Mouse (Mus musculus): ENCODE results near the gene Tgm5.
"Not testable (repeated sequence)": the region's sequence is repeated elsewhere in the genome, so short reads cannot be mapped to it uniquely, and the experiment has no call there.

The Tgm5 gene

GRCm38 (mm10) chr2:121039382-121039781 is 46.3 kb downstream of the Tgm5 start:
- in situ Hi-C loops (cut with MboI, MseI): no loop called here

GRCm38 (mm10) chr2:121038851-121039250 is 46.8 kb downstream of the Tgm5 start:
- in situ Hi-C loops (cut with MboI, MseI): not testable (repeated sequence)

DNA sequence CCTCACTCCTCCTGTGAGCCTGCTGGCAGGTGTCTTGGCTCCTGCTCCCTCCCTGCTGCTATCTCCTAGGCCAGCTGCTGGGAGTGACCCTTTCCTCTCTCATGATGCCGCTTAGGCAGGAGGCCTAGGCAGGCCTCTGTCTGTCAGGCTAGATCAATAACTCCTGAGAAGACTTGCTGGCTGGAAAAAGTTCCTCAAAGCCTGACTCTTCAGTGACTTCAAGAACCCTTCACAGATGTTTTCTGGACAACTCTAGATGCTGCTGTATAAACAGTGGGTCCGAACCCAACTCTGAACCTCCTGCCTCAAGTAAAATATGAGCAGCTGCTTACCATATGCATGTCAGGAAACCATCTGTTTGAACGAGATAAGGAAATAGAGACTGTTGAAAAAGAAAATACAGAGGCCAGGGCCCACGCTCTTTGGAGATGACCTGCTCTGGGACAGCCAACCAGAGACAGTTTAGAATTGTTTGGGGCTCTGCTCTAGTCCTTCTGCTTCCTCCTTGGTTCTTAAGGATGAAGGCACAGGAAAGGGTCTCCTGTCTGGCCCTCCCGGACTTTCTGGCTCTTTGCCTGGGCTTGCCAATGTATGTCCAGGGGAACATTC is 48.8 kb downstream of the Tgm5 start, which contains the start of gene Epb42:
Gene Epb42 (minus strand): TSS at position 340 of the 609 bp plus-strand sequence.
- in situ Hi-C loops (cut with MboI, MseI): no loop called here

DNA sequence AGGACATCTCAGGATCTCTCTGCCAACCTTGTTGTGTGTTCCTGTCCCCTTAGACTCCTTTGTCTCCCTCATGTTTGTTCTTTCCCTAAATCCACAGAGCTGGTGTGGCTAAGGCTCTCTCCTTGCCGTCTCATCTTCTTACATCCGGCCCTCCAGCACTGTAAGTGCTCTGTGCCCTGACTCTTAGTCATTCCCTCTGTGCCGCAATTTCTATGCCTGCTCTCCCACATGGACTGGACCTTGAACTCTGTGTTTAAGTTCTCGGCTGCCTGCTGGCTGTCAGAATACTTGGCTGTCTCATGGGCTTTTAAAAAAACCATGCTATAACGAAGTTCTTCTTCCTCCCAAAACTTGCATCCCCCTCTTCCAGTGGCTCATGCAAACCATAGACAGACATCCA is 62.7 kb downstream of the Tgm5 start:
- in situ Hi-C loops (cut with MboI, MseI): no loop called here

DNA sequence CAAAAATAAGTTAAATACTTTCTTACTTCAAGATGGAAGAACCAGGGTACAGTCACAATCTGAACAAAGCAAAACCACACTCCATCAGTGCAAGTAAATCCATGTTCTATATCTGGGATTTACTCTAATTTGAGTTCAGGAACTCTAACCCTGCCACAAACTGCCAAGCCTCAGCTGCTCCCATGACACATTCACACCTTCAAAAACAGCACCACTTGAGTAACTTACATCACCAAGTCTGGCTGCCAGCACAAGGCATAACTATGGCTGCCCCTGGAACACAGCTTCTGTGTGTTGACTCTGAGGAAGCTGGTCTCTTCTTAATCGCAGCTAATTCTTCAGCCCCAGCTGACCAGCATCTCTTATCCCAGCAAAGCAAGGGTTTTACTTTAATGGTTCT is 68.5 kb downstream of the Tgm5 start:
- in situ Hi-C loops (cut with MboI, MseI): no loop called here

- in situ Hi-C loops (cut with MboI, MseI): no loop called here
Observed at GRCm38 (mm10) chr2:121016226-121016625, 69.4 kb downstream of the Tgm5 start.

GRCm38 (mm10) chr2:121015507-121015906 is 70.1 kb downstream of the Tgm5 start:
- in situ Hi-C loops (cut with MboI, MseI): no loop called here

GRCm38 (mm10) chr2:121012676-121013075 is 73.0 kb downstream of the Tgm5 start:
- in situ Hi-C loops (cut with MboI, MseI): no loop called here

DNA sequence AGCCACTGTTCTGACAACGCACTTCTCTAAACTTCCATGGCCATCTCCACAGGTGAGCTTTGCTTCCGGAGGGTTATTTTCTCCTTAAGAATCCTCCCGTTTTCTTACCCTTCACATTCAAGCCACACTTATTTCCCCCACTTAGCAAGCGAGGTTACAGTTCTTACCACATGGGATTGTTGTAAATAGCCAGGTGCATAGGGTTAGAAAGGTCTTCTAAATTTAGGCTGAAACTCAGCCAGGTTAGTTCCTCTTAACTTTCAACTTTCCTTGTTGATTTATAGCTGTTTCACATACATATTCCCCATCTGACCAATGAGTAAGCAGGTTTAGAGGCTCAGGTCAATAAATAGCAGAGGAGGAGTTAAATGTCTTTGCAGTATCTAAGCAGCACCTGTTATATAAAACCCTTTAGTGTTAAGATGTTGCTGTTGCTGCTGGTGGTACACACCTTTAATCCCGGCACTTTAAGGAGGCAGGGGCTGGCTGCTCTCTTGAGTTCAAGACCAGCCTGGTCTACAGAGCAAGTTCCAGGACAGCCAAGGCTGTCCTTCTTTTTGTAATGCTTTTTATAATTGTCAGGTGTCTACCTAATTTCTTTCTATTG is 76.5 kb downstream of the Tgm5 start:
- in situ Hi-C loops (cut with MboI, MseI): no loop called here

- in situ Hi-C loops (cut with MboI, MseI): no loop called here
Observed at GRCm38 (mm10) chr2:121008664-121009007, 77.0 kb downstream of the Tgm5 start.

- in situ Hi-C loops (cut with MboI, MseI): no loop called here
Observed at GRCm38 (mm10) chr2:121007925-121008663, 77.5 kb downstream of the Tgm5 start, which contains the start of gene Ccndbp1. TSS of gene Ccndbp1 (plus strand) at chr2:121008403.

DNA sequence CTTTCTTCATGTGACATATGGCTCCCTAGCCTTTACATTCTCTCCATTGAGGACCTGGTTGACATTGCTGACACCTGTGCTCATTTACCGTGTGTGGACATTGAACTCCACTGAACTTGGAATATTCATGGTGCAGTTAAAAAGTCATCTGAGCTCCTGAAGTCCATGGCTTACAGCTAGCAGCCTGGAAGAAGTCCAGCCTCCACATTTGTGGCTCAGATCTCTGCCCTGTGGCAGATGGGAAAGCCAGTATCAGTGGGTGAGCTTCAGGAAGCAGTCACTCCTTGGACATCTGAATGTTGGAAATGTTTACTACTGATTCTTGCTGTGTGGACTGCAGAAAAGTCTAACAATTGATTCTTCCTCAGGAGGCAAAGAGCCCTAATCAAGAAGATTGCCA is 78.7 kb downstream of the Tgm5 start:
- in situ Hi-C loops (cut with MboI, MseI): no loop called here

GRCm38 (mm10) chr2:121004018-121004811 is 81.4 kb downstream of the Tgm5 start:
- in situ Hi-C loops (cut with MboI, MseI): no loop called here

GRCm38 (mm10) chr2:121003586-121003985 is 82.1 kb downstream of the Tgm5 start:
- in situ Hi-C loops (cut with MboI, MseI): no loop called here

DNA sequence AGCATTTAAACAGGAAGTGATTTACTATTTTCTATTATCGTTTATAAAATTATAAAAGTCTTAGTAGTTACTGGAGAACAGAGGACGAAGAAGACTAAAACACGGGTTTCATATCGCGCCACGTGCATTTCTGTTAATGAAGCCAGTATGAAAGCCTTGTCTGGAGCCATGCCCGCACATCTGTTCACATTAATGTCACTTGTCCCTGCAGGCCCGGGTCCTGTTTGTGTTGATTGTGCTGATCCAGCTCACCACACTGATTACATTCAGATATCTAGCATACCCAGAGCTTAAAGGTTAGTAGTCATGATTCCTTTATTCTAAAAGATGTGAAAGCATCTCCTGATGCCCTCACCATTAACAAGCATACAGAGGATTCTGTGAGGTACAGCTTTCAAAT is 86.8 kb downstream of the Tgm5 start:
- in situ Hi-C loops (cut with MboI, MseI): loop anchor here (5.0 kb wide), 1 partner anchor 98 kb away; no protein-coding TSS in a partner anchor

GRCm38 (mm10) chr2:120996607-120997006 is 89.0 kb downstream of the Tgm5 start:
- in situ Hi-C loops (cut with MboI, MseI): loop anchor here (5.0 kb wide), 1 partner anchor 101 kb away; no protein-coding TSS in a partner anchor
